Mouse (Mus musculus) gastrocnemius, adult 2 months (tissue): Measurements from ENCODE around the gene Clpsl2. TPM values are rescaled to one million over a fixed set of nuclear protein-coding genes. Genes with fewer than 3 reads are reported as not detected.

Source experiments
- DNase-seq: peaks from one replicate; pipeline ENCODE4 v3.0.0; 2022
- H3K27ac ChIP-seq: fragments of 200-600 bp; 2 replicates; pipeline ENCODE4 v1.8.1; 2022; ENCODE audit warnings: mild to moderate bottlenecking
- H3K4me3 ChIP-seq: fragments of 200-600 bp; 2 replicates; pipeline ENCODE4 v1.8.1; 2022; ENCODE audit warnings: mild to moderate bottlenecking, moderate library complexity
- CTCF ChIP-seq: fragments of 200-600 bp; IDR thresholded peaks from 2 replicates; pipeline ENCODE4 v1.8.1; 2022; ENCODE audit warnings: antibody characterized with exemption, mild to moderate bottlenecking, moderate library complexity
- intact Hi-C: fragments of 180-260 bp; cut with DNase I; formaldehyde crosslinking; loops from one replicate; pipeline ENCODE4 v1.15.1; 2025
- total RNA-seq, 2 experiments: library from RNA; stranded (reverse); gene quantifications; 2 replicates each; pipeline ENCODE4 v1.2.3; 2021

Clpsl2 gene
- total RNA-seq, 2 experiments from 2014 or later: not detected

DNA sequence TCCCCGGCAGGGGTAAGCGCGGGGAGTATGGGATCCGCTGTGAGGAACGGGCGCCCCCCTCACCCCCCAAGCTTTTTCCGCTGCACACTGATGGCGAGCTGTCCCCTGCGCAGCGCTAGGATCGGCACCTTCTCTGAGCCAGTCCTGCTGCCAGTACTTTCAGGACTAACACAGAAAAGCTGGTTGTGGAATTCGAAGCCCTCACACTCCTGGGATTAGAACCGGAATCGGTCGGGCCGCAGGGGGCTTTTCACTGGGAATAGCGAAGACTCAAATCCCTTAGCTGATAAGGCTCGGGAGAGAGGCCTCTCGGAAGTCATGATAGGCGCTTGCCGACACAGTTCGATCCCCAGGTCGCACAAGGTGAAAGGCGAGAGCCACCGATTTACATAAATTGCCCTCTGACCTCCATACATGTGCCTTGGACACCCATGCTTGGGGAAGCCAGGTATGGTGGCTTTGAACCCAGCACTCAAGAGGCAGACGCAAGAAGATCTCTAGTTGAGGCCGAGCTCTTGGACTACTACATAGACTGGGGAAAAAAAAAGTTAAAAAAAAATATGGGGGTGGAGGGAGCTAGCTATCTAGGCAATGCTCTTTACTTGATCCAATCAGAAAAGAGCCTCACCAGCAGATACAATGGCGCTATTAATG, 25.7 kb upstream of the Clpsl2 start:
- DNase-seq: no peak

DNA sequence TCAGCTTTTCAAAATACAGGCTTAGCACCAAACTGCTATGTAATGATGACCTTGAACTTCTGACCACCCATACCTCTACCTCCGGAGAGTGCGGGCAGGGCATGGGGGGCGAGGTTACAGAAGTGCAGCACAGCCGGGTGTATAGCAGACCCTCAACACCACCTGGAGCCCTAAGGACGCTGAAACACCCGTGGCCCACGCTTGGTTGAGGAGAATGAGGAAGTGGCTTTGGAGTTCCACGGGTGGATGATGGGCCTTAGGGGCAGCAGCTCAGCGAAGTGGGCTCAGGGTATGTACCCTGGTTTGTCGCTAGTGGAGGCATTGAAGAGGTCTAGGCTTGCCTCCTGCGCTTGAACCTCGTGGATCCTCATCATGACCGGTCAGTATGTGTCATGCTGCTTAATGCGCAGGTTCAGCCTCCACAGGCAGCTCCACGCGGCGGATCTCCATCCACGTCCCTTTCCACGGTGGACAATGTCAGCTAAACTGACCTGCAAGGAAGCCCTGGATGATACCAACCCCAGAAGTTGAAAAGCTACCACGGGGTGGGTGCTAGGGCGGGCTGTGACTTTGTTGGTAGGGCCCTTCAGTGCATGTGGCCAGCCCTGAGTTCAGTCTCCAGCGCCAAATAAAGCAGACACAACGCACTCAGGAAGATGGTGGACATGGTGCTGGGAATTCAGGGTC, 25.1 kb upstream of the Clpsl2 start:
- DNase-seq: peak; percentile 38
- Histone ChIP-seq H3K4me3 (peak overlapping the region; percentile 76), H3K27ac (peak overlapping the region; percentile 99)
- TF ChIP-seq CTCF: no peak
- intact Hi-C loops: loop anchor here (10.0 kb wide), 1 partner anchor 289 kb away; the partner anchor contains the start of gene Ppard

More for the DNA sequence above, 25.7 kb upstream of the Clpsl2 start:
- H3K4me3 ChIP-seq: peak overlapping the region; percentile 76
- H3K27ac ChIP-seq: peak overlapping the region; percentile 99
- no peak for TF ChIP-seq CTCF
- intact Hi-C loops: loop anchor here (1.0 to 10.0 kb wide), 2 partner anchors 103 to 289 kb away; partner anchors contain the start of gene Ppard

DNA sequence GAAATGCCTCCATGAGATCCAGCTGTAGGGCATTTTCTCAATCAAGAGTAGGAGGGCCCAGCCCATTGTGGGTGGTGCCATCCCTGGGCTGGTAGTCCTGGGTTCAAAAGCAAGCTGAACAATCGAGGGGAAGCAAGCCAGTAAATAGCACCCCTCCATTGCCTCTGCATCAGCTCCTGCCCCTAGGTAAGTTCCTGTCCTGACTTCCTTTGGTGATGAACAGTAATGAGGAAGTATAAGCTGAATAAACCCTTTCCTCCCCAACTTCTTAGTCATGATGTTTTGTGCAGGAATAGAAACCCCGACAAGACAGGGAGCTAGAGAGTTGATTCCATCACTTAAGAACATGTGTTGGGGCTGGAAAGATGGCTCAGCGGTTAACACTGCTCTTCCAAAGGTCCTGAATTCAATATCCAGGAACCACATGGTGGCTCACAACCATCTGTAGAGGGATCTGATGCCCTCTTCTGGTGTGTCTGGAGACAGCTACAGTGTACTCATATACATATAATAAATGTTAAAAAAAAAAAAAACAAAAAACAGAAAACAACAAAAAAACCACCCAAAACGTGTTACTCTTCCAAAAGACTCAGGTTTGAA, 24.3 kb upstream of the Clpsl2 start:
- Histone ChIP-seq H3K27ac (peak overlapping the region; percentile 99), H3K4me3 (no peak overlapping the region)
- intact Hi-C loops: loop anchor here (5.0 to 10.0 kb wide), 2 partner anchors 38 to 290 kb away; partner anchors contain the start of gene Ppard
- peak; percentile 42 for TF ChIP-seq CTCF
- DNase-seq: no peak

DNA sequence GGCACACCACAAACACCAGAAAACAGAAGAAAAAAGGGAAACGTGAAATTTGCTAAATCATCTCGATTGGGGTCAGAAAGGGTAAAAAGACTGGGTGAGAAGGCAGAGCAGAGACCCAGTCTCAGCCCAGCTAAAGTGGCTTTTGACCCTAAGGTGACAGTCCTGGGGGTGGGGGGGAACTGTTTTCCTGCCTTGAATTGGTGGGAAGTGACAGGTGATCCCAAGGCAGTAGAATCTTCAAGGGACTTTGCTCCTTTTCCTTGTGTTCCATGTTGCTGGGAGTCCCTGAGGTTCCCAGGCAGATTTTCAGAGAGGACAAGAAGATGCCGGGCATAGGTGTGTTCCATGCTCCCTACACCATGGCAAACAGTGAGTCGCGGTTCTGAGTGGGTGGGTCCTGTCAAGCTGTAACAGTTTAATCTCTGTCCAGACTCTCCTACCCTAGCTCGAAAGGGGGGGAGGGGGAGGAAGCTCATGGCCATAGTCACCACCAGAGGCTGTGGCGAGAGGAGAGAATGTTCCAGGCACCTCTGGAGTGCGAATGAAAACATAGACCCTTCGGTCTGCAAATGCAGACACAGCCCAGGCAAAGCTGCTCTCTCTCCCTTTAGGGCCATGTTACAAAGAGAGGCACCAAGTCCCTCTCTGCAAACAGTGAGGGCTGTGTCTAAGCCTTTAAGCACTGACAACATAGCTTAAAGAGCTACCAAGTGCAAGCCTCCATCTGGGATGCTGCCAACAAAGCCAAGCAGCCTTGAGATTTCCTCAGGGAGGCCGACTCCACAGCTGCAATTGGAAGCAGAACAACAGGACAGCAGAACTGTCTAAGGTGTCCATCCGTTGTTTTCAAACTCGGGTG, 21.8 kb upstream of the Clpsl2 start:
- no peak for DNase-seq
- H3K4me3 ChIP-seq: peak overlapping the region; percentile 25
- peak overlapping the region; percentile 57 for H3K27ac ChIP-seq
- intact Hi-C loops: loop anchor here (1.0 to 10.0 kb wide), 4 partner anchors 40 to 293 kb away; partner anchors contain the start of gene Ppard
- no peak for TF ChIP-seq CTCF

DNA sequence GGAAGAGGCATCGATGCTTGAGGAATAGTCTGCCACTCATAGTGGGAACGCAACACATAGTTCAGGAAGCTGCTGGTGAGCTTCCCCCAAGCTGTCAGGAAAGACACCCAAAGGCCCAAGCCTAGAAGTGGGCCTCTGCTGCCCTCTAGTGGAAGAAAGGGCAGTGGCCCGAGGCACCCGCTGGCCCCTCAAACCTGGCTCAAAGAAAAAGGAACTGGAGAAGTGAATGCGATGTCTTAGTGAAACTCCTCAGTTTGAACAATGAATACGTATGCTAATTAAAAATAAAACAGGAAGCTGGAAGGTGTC, 21.2 kb upstream of the Clpsl2 start:
- no peak for TF ChIP-seq CTCF
- intact Hi-C loops: loop anchor here (1.0 to 10.0 kb wide), 4 partner anchors 41 to 293 kb away; partner anchors contain the start of gene Ppard
- H3K27ac ChIP-seq: peak overlapping the region; percentile 57
- H3K4me3 ChIP-seq: peak overlapping the region; percentile 25
- peak; percentile 91 for DNase-seq

DNA sequence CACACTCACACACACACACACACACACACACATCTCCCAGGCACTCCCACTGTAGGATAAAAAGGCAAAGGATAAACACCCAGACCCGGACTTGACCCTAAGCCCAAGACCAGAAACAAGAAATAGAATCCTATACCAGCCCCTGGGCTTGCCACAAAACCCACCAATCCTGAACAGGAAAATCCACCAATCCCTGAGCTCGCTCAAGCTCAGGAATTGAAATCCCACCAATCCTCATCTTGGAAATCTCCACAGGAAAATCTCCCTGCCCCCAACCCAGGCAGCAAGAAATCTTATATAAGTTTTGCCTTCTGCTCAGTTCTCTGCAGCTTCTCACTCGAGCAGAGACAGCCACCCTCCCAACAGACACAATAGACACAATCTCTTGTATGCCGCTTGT, 20.1 kb upstream of the Clpsl2 start:
- intact Hi-C loops: loop anchor here (5.0 to 10.0 kb wide), 2 partner anchors 42 to 294 kb away; partner anchors contain the start of gene Ppard
- TF ChIP-seq CTCF: no peak
- DNase-seq: no peak

DNA sequence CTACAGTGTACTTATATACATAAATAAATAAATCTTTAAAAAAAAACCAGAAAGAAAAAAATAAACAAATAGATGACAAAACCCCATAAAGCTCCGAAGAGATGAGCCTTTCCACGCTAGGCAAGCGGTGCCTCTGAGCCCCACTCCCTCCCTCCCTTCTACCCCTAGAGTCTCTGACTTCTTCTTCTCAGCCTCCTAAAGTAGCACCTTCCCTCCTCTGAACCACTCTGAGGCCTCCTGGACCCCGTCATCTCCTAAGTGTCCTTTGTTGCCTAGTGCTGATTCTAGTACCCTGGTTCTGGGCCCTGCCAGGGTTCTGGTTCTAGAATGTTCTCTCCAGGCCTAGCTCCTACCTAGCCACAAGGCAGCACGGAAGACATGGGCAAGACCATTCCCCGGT, 18.7 kb upstream of the Clpsl2 start, which contains the start of gene Armc12:
Armc12 (plus strand) TSS at position 301 of the 400 bp plus-strand sequence.
- H3K27ac ChIP-seq: no peak within 1 kb of the TSS
- no peak within 1 kb of the TSS for H3K4me3 ChIP-seq
- intact Hi-C loops: no loop called here
- peak; percentile 6; the same call in 1 of the 2 replicates for TF ChIP-seq CTCF
- DNase-seq: no peak

More for the DNA sequence above, 20.1 kb upstream of the Clpsl2 start:
- Histone ChIP-seq H3K27ac (no peak overlapping the region), H3K4me3 (no peak overlapping the region)

DNA sequence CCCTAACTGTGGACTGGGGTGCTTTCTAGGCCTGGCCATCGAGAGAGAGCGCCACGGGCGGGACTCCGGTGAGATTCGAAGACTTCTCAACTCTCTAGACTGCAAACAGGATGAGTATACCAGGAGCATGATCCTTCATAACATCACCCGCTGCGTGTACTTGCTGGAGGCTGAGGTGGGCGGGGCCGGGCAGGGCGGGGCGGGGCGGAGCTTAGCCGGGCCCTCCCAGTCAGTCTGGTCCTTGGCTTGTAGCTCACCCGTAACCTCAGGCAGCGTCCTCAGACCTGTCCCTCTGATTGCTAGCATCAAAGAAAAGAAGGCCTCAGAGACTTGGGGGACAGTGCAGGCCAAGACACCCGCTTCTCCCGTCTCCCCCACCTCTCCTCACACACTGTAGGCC, 17.3 kb upstream of the Clpsl2 start:
- Histone ChIP-seq H3K27ac (no peak overlapping the region), H3K4me3 (no peak overlapping the region)
- DNase-seq: no peak
- TF ChIP-seq CTCF: no peak
- intact Hi-C loops: no loop called here

DNA sequence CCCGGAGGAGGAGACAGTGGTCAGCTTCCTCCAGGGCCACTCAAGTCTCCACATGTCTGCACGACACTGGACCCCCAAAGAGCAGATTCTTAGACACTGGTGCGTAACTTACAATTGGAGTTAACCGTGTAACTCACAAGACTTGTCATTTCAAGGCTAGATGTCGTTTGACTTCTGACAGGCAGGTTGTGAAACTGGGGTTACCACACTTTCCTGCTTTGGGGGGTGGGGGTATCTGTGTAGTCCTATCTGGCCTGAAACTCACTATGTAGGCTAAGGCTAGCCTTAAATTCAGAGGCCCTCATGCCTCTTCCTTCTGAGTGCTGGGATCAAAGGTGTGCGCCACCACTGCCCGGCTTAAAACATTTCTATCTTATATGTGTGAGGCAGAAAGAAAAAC, 16.7 kb upstream of the Clpsl2 start:
- TF ChIP-seq CTCF: no peak
- H3K27ac ChIP-seq: no peak overlapping the region
- intact Hi-C loops: no loop called here
- DNase-seq: no peak
- H3K4me3 ChIP-seq: no peak overlapping the region

DNA sequence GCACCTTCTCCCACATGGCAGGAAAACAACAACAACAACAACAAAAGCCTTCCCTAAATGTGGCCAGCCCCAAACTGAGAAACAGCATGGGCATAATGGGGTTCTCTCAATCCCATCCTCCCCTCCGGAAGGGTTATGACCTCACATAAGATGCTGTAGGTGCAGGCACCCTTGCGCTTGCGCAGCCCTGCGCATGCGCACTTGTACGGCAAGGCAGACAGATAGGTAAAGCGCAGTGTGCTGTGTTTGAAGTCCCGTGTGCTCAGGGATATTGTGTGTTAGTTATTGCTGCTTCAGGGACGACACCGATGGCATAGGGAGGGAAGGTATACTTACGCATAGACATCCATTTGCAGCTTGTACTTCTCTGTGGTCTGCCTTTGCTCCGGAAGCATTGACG, 15.9 kb upstream of the Clpsl2 start:
- no peak for TF ChIP-seq CTCF
- Histone ChIP-seq H3K4me3 (no peak overlapping the region), H3K27ac (no peak overlapping the region)
- intact Hi-C loops: no loop called here
- DNase-seq: no peak

DNA sequence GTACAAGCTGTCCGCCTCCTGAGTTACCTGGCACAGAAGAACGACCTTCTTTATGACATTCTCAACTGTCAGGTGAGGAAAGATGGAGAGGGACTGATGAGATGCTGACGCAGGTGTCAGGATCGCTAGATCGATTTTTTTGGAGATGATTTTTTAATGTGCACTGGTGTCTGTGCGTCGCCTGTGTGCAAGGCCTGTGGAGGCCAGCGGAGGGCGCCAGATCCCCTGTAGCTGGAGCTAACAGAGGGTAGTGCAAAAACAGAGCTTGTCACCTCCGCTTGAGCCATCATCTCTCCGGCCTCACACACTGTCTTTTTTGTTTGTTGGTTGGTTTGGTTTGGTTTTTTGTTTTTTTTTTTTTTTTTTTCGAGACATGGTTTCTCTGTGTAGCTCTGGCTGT, 11.3 kb upstream of the Clpsl2 start:
- intact Hi-C loops: no loop called here

DNA sequence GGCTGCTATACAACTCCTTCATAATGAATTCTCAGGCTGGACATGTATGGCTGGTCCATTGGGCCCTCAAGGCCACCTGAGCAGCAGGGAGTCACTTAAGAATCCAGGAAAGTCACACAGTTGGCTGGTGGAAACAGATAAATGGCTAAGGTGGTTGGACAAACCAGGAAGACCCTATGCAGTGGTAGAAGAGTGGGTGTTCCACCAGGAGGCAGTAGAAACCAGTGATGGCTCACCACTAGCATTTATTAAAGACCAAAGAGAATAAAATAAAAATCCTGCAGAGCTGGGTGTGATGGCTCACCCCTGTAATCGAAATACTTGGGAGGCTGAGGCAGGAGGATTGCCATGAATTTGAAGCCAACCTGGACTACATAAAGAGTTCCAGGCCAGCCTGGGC, 2.3 kb upstream of the Clpsl2 start:
- DNase-seq: no peak
- intact Hi-C loops: no loop called here
- Histone ChIP-seq H3K27ac (no peak overlapping the region), H3K4me3 (no peak overlapping the region)
- TF ChIP-seq CTCF: peak; percentile 46

More for the DNA sequence above, 11.3 kb upstream of the Clpsl2 start:
- Histone ChIP-seq H3K4me3 (no peak overlapping the region), H3K27ac (no peak overlapping the region)
- no peak for DNase-seq
- no peak for TF ChIP-seq CTCF
